31 mouse cellular contexts compared by ENCODE assay signal in the genomic region with DNA sequence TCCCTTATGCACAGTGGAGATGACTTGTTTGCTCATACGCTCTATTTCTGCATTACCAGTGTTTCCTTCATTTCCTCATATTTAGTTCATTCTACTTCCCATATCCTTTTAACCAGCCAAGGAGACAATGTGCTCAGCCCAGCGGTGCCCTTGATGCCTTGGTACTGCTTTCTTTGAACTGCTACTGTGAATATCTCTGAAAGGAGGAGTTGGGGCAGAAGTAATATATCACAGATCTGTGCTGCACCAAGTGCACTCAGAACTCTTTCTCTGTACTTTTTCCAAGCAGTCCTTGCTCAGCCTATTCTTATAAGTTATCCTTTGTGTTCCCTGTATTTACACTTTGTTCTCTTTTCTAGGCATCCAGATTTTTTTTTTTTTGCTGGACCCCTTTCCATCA.
A peak's percentile ranks its signal among the peaks of the same experiment; 100 is the strongest.
DNase-seq lines count a peak whose midpoint lies in the region; ATAC-seq and TF ChIP-seq lines count a peak whose summit lies in the region.
"Had no signal": no experiment of that assay in that cellular context is flagged by ENCODE, and none has a peak within 500 bp of the region (broad histone marks: within the 10 kb centered on the region; RNA-seq: fewer than 3 reads in every experiment).

No protein-coding gene starts in this region.

- no peaks in the 10 kb centered on the region for H3K36me3 ChIP-seq in forebrain, embryonic 11.5 days (ENCODE audit: control insufficient read depth, insufficient read depth, low read length)
- H3K36me3 ChIP-seq in forebrain, embryonic 15.5 days = no peaks in the 10 kb centered on the region
- H3K36me3 ChIP-seq: G1E; hindbrain, embryonic 12.5 days; intestine, embryonic 15.5 days; limb, embryonic 10.5 days; limb, embryonic 15.5 days; liver, embryonic 13.5 days had no signal

- H3K4me2 ChIP-seq in forebrain, embryonic 11.5 days (ENCODE audit: low read depth, low read length, severe bottlenecking) = no peak overlapping the region
- H3K4me2 ChIP-seq in forebrain, embryonic 15.5 days (replicated peaks) = no peak overlapping the region
- H3K4me2 ChIP-seq: heart, embryonic 11.5 days; hindbrain, embryonic 12.5 days; intestine, embryonic 15.5 days; limb, embryonic 15.5 days; liver, embryonic 13.5 days had no signal

- H3K4me3 ChIP-seq in forebrain, embryonic 11.5 days (ENCODE audit: low read depth, low read length) = no peak overlapping the region
- no peak overlapping the region for H3K4me3 ChIP-seq in forebrain, embryonic 15.5 days
- no peak overlapping the region for H3K4me3 ChIP-seq in lung, adult 2 months (replicated peaks; ENCODE audit: extremely low read depth, low read depth, low read length)
- H3K4me3 ChIP-seq: gastrocnemius, adult 2 months; hindbrain, embryonic 12.5 days; intestine, embryonic 15.5 days; limb, embryonic 10.5 days; limb, embryonic 15.5 days; liver, embryonic 13.5 days had no signal

- peak; percentile 9 for DNase-seq in adrenal gland, postnatal 14 days
- no peak for DNase-seq in adrenal gland, adult 8-10 months
- DNase-seq in forebrain, embryonic 11.5 days (ENCODE audit: low spot score) = peak; percentile 53
- peak; percentile 76 for DNase-seq in retina, postnatal 1 day
- DNase-seq in retina, embryonic 14.5 days (ENCODE audit: low spot score) = no peak
- no peak for DNase-seq in lung, adult 2 months
- DNase-seq: adrenal gland, postnatal 36 days; cerebellum, adult 8-10 months; cerebellum, postnatal 25 days; gastrocnemius, adult 2 months; gastrocnemius, postnatal 36 days; heart, adult 18-20 months; heart, postnatal 36 days; kidney, adult 8-10 months; layer of hippocampus, postnatal 36 days; liver, embryonic 13.5 days; lung, adult 18-20 months; lung, postnatal 10 days; right cerebral cortex, postnatal 4 days; thymus, postnatal 4 days had no signal

- H3K9ac ChIP-seq in forebrain, embryonic 11.5 days (ENCODE audit: low read length) = no peak overlapping the region
- no peak overlapping the region for H3K9ac ChIP-seq in forebrain, embryonic 15.5 days (replicated peaks)
- H3K9ac ChIP-seq: hindbrain, embryonic 12.5 days; intestine, embryonic 15.5 days; limb, embryonic 15.5 days; liver, embryonic 13.5 days had no signal

- TF ChIP-seq POLR2A in lung, adult 2 months (IDR thresholded peaks at IDR 0.05; ENCODE audit: borderline replicate concordance, extremely low read depth, low read depth, low read length) = no peak

- no peaks in the 10 kb centered on the region for H3K4me1 ChIP-seq in forebrain, embryonic 11.5 days (replicated peaks; ENCODE audit: control insufficient read depth, insufficient read depth, low read length)
- no peaks in the 10 kb centered on the region for H3K4me1 ChIP-seq in forebrain, embryonic 15.5 days
- H3K4me1 ChIP-seq in lung, adult 2 months (ENCODE audit: control insufficient read depth, insufficient read depth, low read length) = no peaks in the 10 kb centered on the region
- H3K4me1 ChIP-seq: hindbrain, embryonic 12.5 days; intestine, embryonic 15.5 days; limb, embryonic 10.5 days; limb, embryonic 15.5 days; liver, embryonic 13.5 days had no signal

- H3K27ac ChIP-seq in forebrain, embryonic 11.5 days (ENCODE audit: low read depth, low read length) = no peak overlapping the region
- no peak overlapping the region for H3K27ac ChIP-seq in forebrain, embryonic 15.5 days (replicated peaks)
- H3K27ac ChIP-seq: gastrocnemius, adult 2 months; hindbrain, embryonic 12.5 days; hindbrain, postnatal 0 days; intestine, embryonic 15.5 days; kidney, postnatal 0 days; limb, embryonic 10.5 days; limb, embryonic 15.5 days; liver, embryonic 13.5 days; macrophage had no signal

- no peak for TF ChIP-seq CTCF in lung, adult 2 months (IDR thresholded peaks at IDR 0.05; ENCODE audit: insufficient read depth, low read length)

- 33% methylated on average over 2 of the region's 2 CpGs for WGBS in forebrain, embryonic 11.5 days
- 24% methylated on average over 2 of the region's 2 CpGs for WGBS in forebrain, embryonic 15.5 days
- WGBS in lung, adult 2 months = 76% methylated on average over 2 of the region's 2 CpGs

- peak; percentile 94 for ATAC-seq in forebrain, embryonic 11.5 days (replicated peaks; ENCODE audit: low FRiP score)
- no peak for ATAC-seq in forebrain, embryonic 15.5 days (replicated peaks)
- ATAC-seq: hindbrain, postnatal 0 days; intestine, embryonic 15.5 days; Patski had no signal

- H3K27me3 ChIP-seq in forebrain, embryonic 11.5 days (ENCODE audit: control insufficient read depth, insufficient read depth, low read length) = no peaks in the 10 kb centered on the region
- no peaks in the 10 kb centered on the region for H3K27me3 ChIP-seq in forebrain, embryonic 15.5 days
- H3K27me3 ChIP-seq: hindbrain, embryonic 12.5 days; intestine, embryonic 15.5 days; limb, embryonic 15.5 days; liver, embryonic 13.5 days had no signal

- no peaks in the 10 kb centered on the region for H3K9me3 ChIP-seq in forebrain, embryonic 11.5 days (ENCODE audit: control insufficient read depth, low read length)
- no peaks in the 10 kb centered on the region for H3K9me3 ChIP-seq in forebrain, embryonic 15.5 days
- H3K9me3 ChIP-seq: hindbrain, embryonic 12.5 days; intestine, embryonic 15.5 days; limb, embryonic 10.5 days; limb, embryonic 15.5 days; liver, embryonic 13.5 days had no signal

Comparison
In these comparisons a context has a peak if more than half of its experiments do, and no peak if none do; other contexts are left out.
1. DNase-seq: peak in adrenal gland, postnatal 14 days (single experiment), forebrain, embryonic 11.5 days (single experiment) and retina, postnatal 1 day (single experiment); none in adrenal gland, adult 8-10 months (single experiment), retina, embryonic 14.5 days (single experiment) and lung, adult 2 months (single experiment).